Mouse (Mus musculus): ENCODE data around the gene Gjb3. TPM values are rescaled to one million over a fixed set of nuclear protein-coding genes. Genes with fewer than 3 reads are reported as not detected.

Gene Gjb3
- polyA plus RNA-seq, 1 experiment from 2014 or later: 3.1 TPM

GRCm38 (mm10) chr4:127329046-127329445, 1.6 kb downstream of the Gjb3 start:
- peaks cover 43% of the 10 kb centered on the region for H3K4me1 ChIP-seq
- DNase-seq (ENCODE audit: low spot score): no peak
- WGBS: 22% methylated on average over 3 of the region's 3 CpGs
- no peak overlapping the region for H3K27ac ChIP-seq (replicated peaks)
- H3K27me3 ChIP-seq (ENCODE audit: low read depth, poor library complexity, severe bottlenecking): peaks cover 83% of the 10 kb centered on the region
- no peaks in the 10 kb centered on the region for H3K9me3 ChIP-seq (replicated peaks)
- H3K36me3 ChIP-seq: no peaks in the 10 kb centered on the region
- H3K4me3 ChIP-seq: no peak overlapping the region

- no peak overlapping the region for H3K27ac ChIP-seq (replicated peaks)
- H3K4me1 ChIP-seq: peaks cover 40% of the 10 kb centered on the region
- 81% methylated on average over 7 of the region's 7 CpGs for WGBS
- no peaks in the 10 kb centered on the region for H3K36me3 ChIP-seq
- no peak for DNase-seq (ENCODE audit: low spot score)
- no peaks in the 10 kb centered on the region for H3K9me3 ChIP-seq (replicated peaks)
- peaks cover 81% of the 10 kb centered on the region for H3K27me3 ChIP-seq (ENCODE audit: low read depth, poor library complexity, severe bottlenecking)
- H3K4me3 ChIP-seq: no peak overlapping the region
Measured at GRCm38 (mm10) chr4:127328378-127328777, 2.3 kb downstream of the Gjb3 start.

- 78% methylated on average over 6 of the region's 6 CpGs for WGBS
- H3K27ac ChIP-seq (replicated peaks): no peak overlapping the region
- no peaks in the 10 kb centered on the region for H3K9me3 ChIP-seq (replicated peaks)
- H3K4me1 ChIP-seq: peaks cover 39% of the 10 kb centered on the region
- H3K36me3 ChIP-seq: no peaks in the 10 kb centered on the region
- no peak for DNase-seq (ENCODE audit: low spot score)
- H3K27me3 ChIP-seq (ENCODE audit: low read depth, poor library complexity, severe bottlenecking): peaks cover 77% of the 10 kb centered on the region
- no peak overlapping the region for H3K4me3 ChIP-seq
Measured at GRCm38 (mm10) chr4:127327749-127328148, 2.9 kb downstream of the Gjb3 start.

- peaks cover 72% of the 10 kb centered on the region for H3K27me3 ChIP-seq (ENCODE audit: low read depth, poor library complexity, severe bottlenecking)
- no peak overlapping the region for H3K4me3 ChIP-seq
- peaks cover 34% of the 10 kb centered on the region for H3K4me1 ChIP-seq
- 72% methylated on average over 7 of the region's 7 CpGs for WGBS
- H3K27ac ChIP-seq (replicated peaks): no peak overlapping the region
- DNase-seq (ENCODE audit: low spot score): no peak
- H3K9me3 ChIP-seq (replicated peaks): no peaks in the 10 kb centered on the region
- no peaks in the 10 kb centered on the region for H3K36me3 ChIP-seq
Measured at GRCm38 (mm10) chr4:127327258-127327657, 3.4 kb downstream of the Gjb3 start.

GRCm38 (mm10) chr4:127325276-127325675, 5.4 kb downstream of the Gjb3 start:
- Histone ChIP-seq H3K9me3 (replicated peaks) (no peaks in the 10 kb centered on the region), H3K4me3 (no peak overlapping the region), H3K36me3 (no peaks in the 10 kb centered on the region), H3K4me1 (peaks cover 14% of the 10 kb centered on the region), H3K27ac (replicated peaks) (no peak overlapping the region), H3K27me3 (ENCODE audit: low read depth, poor library complexity, severe bottlenecking) (peaks cover 53% of the 10 kb centered on the region)
- 88% methylated on average over 5 of the region's 5 CpGs for WGBS
- no peak for DNase-seq (ENCODE audit: low spot score)

DNA sequence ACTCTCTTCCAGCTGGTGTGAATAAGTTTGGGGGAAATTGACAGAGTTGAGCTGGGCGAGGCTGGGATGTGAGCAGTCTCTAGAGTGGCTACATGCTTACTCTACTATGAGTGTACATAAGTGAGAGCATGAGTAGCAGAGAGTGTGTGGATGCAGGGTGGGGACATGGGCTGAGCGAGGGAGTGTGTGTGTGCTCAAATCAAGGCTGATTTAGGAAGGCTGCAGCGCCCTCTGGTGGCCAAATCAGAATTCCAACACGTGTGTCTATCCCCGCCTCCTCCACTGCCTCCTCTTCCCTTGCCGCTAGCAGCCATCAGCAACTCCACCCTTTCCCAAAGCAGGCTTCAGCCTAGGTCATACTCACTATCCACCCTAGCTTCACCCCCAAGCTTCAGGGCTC, 5.9 kb downstream of the Gjb3 start:
- peaks cover 9% of the 10 kb centered on the region for H3K4me1 ChIP-seq
- 13% methylated on average over 6 of the region's 6 CpGs for WGBS
- DNase-seq (ENCODE audit: low spot score): peak; percentile 87
- H3K9me3 ChIP-seq (replicated peaks): no peaks in the 10 kb centered on the region
- H3K27me3 ChIP-seq (ENCODE audit: low read depth, poor library complexity, severe bottlenecking): peaks cover 47% of the 10 kb centered on the region
- no peak overlapping the region for H3K4me3 ChIP-seq
- H3K36me3 ChIP-seq: no peaks in the 10 kb centered on the region
- H3K27ac ChIP-seq (replicated peaks): no peak overlapping the region

DNA sequence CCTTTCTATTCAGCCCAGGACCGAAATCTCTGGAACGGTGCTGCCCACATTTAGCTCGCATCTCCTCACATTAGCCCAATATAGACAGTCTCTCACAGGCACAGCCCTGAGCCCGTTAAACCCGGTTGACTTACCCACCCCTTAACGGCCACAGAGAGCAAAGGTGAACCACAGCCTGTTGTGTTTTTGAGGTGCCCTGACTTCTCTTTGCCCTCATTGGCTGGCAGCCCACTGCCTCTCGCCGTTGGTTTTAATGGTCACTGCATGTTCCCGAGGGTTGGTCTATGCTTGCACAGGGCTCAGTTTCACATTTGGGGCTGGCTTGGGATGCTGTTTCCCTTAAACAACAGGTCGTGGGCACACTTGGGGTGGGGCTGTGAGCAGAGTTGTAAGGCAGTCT, 6.3 kb downstream of the Gjb3 start:
- DNase-seq (ENCODE audit: low spot score): no peak
- Histone ChIP-seq H3K4me3 (no peak overlapping the region), H3K9me3 (replicated peaks) (no peaks in the 10 kb centered on the region), H3K27me3 (ENCODE audit: low read depth, poor library complexity, severe bottlenecking) (peaks cover 43% of the 10 kb centered on the region), H3K36me3 (no peaks in the 10 kb centered on the region), H3K4me1 (peaks cover 4% of the 10 kb centered on the region), H3K27ac (replicated peaks) (no peak overlapping the region)
- 77% methylated on average over 10 of the region's 10 CpGs for WGBS

GRCm38 (mm10) chr4:127323651-127324050, 7.0 kb downstream of the Gjb3 start:
- Histone ChIP-seq H3K4me1 (no peaks in the 10 kb centered on the region), H3K9me3 (replicated peaks) (no peaks in the 10 kb centered on the region), H3K4me3 (no peak overlapping the region), H3K27me3 (ENCODE audit: low read depth, poor library complexity, severe bottlenecking) (peaks cover 36% of the 10 kb centered on the region), H3K36me3 (no peaks in the 10 kb centered on the region), H3K27ac (replicated peaks) (no peak overlapping the region)
- 88% methylated on average over 3 of the region's 3 CpGs for WGBS
- no peak for DNase-seq (ENCODE audit: low spot score)

- Histone ChIP-seq H3K27ac (replicated peaks) (no peak overlapping the region), H3K9me3 (replicated peaks) (no peaks in the 10 kb centered on the region), H3K4me1 (no peaks in the 10 kb centered on the region), H3K36me3 (no peaks in the 10 kb centered on the region), H3K4me3 (no peak overlapping the region), H3K27me3 (ENCODE audit: low read depth, poor library complexity, severe bottlenecking) (peaks cover 13% of the 10 kb centered on the region)
- DNase-seq (ENCODE audit: low spot score): peak; percentile 56
- WGBS: 8% methylated on average over 3 of the region's 3 CpGs
Measured at GRCm38 (mm10) chr4:127319613-127320012, 11.0 kb downstream of the Gjb3 start.

- Histone ChIP-seq H3K27me3 (ENCODE audit: low read depth, poor library complexity, severe bottlenecking) (peaks cover 37% of the 10 kb centered on the region), H3K9me3 (replicated peaks) (no peaks in the 10 kb centered on the region), H3K36me3 (no peaks in the 10 kb centered on the region), H3K4me1 (peaks cover 21% of the 10 kb centered on the region), H3K27ac (replicated peaks) (no peak overlapping the region), H3K4me3 (no peak overlapping the region)
- 58% methylated on average over 4 of the region's 4 CpGs for WGBS
- no peak for DNase-seq (ENCODE audit: low spot score)
Measured at GRCm38 (mm10) chr4:127317143-127317542, 13.5 kb downstream of the Gjb3 start.

GRCm38 (mm10) chr4:127315753-127316152, 14.9 kb downstream of the Gjb3 start:
- Histone ChIP-seq H3K9me3 (replicated peaks) (no peaks in the 10 kb centered on the region), H3K36me3 (no peaks in the 10 kb centered on the region), H3K4me1 (peaks cover 21% of the 10 kb centered on the region), H3K27ac (replicated peaks) (no peak overlapping the region), H3K4me3 (no peak overlapping the region), H3K27me3 (ENCODE audit: low read depth, poor library complexity, severe bottlenecking) (peaks cover 50% of the 10 kb centered on the region)
- WGBS: 89% methylated on average over 8 of the region's 8 CpGs
- DNase-seq (ENCODE audit: low spot score): no peak

DNA sequence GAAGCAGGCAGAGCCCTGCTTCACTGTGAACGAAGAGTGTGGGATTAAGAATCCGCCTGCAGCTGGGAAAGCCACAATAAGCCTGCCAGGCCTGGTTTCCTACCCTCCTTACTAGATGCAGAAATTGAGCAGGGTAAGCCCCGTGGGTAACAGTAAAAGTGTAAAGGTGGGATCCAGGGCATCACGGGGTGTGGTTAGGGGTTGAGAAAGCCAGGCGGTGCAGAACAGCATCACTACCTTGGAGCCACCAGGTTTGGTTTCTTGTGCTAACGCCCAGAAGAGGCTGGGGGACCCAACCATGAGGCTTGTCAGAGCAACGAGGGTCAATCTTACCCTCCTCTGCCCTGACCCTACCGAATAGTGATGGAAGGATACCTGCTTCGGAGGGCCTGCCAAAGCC, 16.1 kb downstream of the Gjb3 start:
- Histone ChIP-seq H3K27ac (replicated peaks) (peak overlapping the region; percentile 75; the same call in 1 of the 2 replicates), H3K4me3 (peak overlapping the region; percentile 65), H3K36me3 (no peaks in the 10 kb centered on the region), H3K4me1 (peaks cover 21% of the 10 kb centered on the region), H3K27me3 (ENCODE audit: low read depth, poor library complexity, severe bottlenecking) (peaks cover 50% of the 10 kb centered on the region), H3K9me3 (replicated peaks) (no peaks in the 10 kb centered on the region)
- WGBS: 44% methylated on average over 9 of the region's 9 CpGs
- DNase-seq (ENCODE audit: low spot score): no peak

DNA sequence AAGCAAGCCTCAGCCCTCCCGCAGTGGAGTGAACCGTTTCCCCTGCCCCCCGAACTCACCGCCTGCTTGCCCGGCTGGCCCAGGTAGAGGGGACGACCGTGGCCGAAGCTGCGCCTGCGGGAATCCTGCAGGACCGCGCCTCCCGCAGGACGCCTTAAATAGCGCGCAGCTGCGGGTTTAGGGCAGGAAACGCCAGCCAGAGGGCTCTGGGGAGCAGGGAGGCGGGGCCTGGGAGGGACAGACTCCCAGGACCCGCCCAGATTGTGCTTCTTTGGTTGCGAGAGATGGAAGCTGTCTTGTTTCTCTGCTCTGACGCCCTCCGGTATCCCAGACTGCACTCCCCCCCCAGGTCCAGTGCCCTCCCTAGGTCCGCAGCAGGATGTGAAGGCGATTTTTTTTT, 16.8 kb downstream of the Gjb3 start, which contains the start of gene Gja4:
Gene Gja4 (minus strand): TSS at position 179 of the 400 bp plus-strand sequence.
- peak; percentile 74 for DNase-seq (ENCODE audit: low spot score)
- peak within 1 kb of the TSS; percentile 65 for H3K4me3 ChIP-seq
- H3K27me3 ChIP-seq (ENCODE audit: low read depth, poor library complexity, severe bottlenecking): peaks cover 50% of the 10 kb centered on the region
- no peaks in the 10 kb centered on the region for H3K36me3 ChIP-seq
- WGBS: under 1% methylated on average over 25 of the region's 25 CpGs
- peaks cover 21% of the 10 kb centered on the region for H3K4me1 ChIP-seq
- no peaks in the 10 kb centered on the region for H3K9me3 ChIP-seq (replicated peaks)
- H3K27ac ChIP-seq (replicated peaks): peak within 1 kb of the TSS; percentile 75

- DNase-seq (ENCODE audit: low spot score): no peak
- Histone ChIP-seq H3K4me3 (no peak overlapping the region), H3K36me3 (no peaks in the 10 kb centered on the region), H3K4me1 (peaks cover 21% of the 10 kb centered on the region), H3K27me3 (ENCODE audit: low read depth, poor library complexity, severe bottlenecking) (peaks cover 50% of the 10 kb centered on the region), H3K27ac (replicated peaks) (no peak overlapping the region), H3K9me3 (replicated peaks) (no peaks in the 10 kb centered on the region)
- 65% methylated on average over 24 of the region's 24 CpGs for WGBS
Measured at GRCm38 (mm10) chr4:127312349-127312748, 18.3 kb downstream of the Gjb3 start.
